8 mouse cellular contexts compared by ENCODE assay signal in genomic region chr4:9015528-9016503, GRCm38 (mm10).
DNase-seq lines count a peak whose midpoint lies in the region; ATAC-seq lines count a peak whose summit lies in the region.

No protein-coding gene starts in this region.

- H3K27ac ChIP-seq in forebrain, embryonic 14.5 days (ENCODE audit: low read depth, low read length), result peak overlapping the region; percentile 52; the same call in 1 of the 2 replicates
- H3K27ac ChIP-seq in kidney, embryonic 15.5 days, result peak overlapping the region; percentile 4; the same call in 1 of the 2 replicates

- peak; percentile 29 for DNase-seq in adrenal gland, adult 8-10 months
- DNase-seq in forebrain, embryonic 14.5 days (ENCODE audit: low spot score), result peak; percentile 21
- DNase-seq in lung, postnatal 36 days, result peak; percentile 63
- peak; percentile 25 for DNase-seq in yolk sac, embryonic 10.5 days (ENCODE audit: low spot score)
- no peak for DNase-seq in layer of hippocampus, postnatal 14 days (ENCODE audit: low spot score in 2 of 2)
- no peak for DNase-seq in ovary, postnatal 10 days (ENCODE audit: low spot score)

- no peak overlapping the region for H3K9ac ChIP-seq in forebrain, embryonic 14.5 days (ENCODE audit: low read length)
- no peak overlapping the region for H3K9ac ChIP-seq in kidney, embryonic 15.5 days

- no peaks in the 10 kb centered on the region for H3K9me3 ChIP-seq in forebrain, embryonic 14.5 days (replicated peaks; ENCODE audit: control insufficient read depth, low read length)
- H3K9me3 ChIP-seq in kidney, embryonic 15.5 days (replicated peaks), result no peaks in the 10 kb centered on the region

- H3K4me3 ChIP-seq in forebrain, embryonic 14.5 days (ENCODE audit: low read depth, low read length), result no peak overlapping the region
- no peak overlapping the region for H3K4me3 ChIP-seq in kidney, embryonic 15.5 days (replicated peaks)

- peak; percentile 37 for ATAC-seq in CD4-positive, CD25-positive, alpha-beta regulatory T cell, adult 4 months
- no peak for ATAC-seq in forebrain, embryonic 14.5 days
- ATAC-seq in kidney, embryonic 15.5 days (replicated peaks; ENCODE audit: low FRiP score), result peak; percentile 40; the same call in 1 of the 2 replicates

- H3K36me3 ChIP-seq in forebrain, embryonic 14.5 days (ENCODE audit: control insufficient read depth, insufficient read depth, low read length), result no peaks in the 10 kb centered on the region
- H3K36me3 ChIP-seq in kidney, embryonic 15.5 days, result no peaks in the 10 kb centered on the region

- H3K4me1 ChIP-seq in forebrain, embryonic 14.5 days (ENCODE audit: control insufficient read depth, insufficient read depth, low read length), result peaks cover 35% of the 10 kb centered on the region
- H3K4me1 ChIP-seq in kidney, embryonic 15.5 days, result peaks cover 37% of the 10 kb centered on the region

- WGBS in forebrain, embryonic 14.5 days, result 36% methylated on average over 14 of the region's 14 CpGs
- 17% methylated on average over 14 of the region's 14 CpGs for WGBS in kidney, embryonic 15.5 days

- H3K27me3 ChIP-seq in forebrain, embryonic 14.5 days (replicated peaks; ENCODE audit: control insufficient read depth, insufficient read depth, low read length), result no peaks in the 10 kb centered on the region
- H3K27me3 ChIP-seq in kidney, embryonic 15.5 days, result peaks cover 18% of the 10 kb centered on the region

- H3K4me2 ChIP-seq in forebrain, embryonic 14.5 days (ENCODE audit: low read length), result no peak overlapping the region
- H3K4me2 ChIP-seq in kidney, embryonic 15.5 days, result peak overlapping the region; percentile 20

Comparison
In these comparisons a context has a peak if more than half of its experiments do, and no peak if none do; other contexts are left out.
1. DNase-seq: peak in adrenal gland, adult 8-10 months (single experiment), forebrain, embryonic 14.5 days (single experiment), lung, postnatal 36 days (single experiment) and yolk sac, embryonic 10.5 days (single experiment); none in layer of hippocampus, postnatal 14 days (0 of 2) and ovary, postnatal 10 days (single experiment).